Mouse (Mus musculus) olfactory bulb, adult 2 months (tissue): ENCODE measurements around the gene Chrm2. TPM values are rescaled to one million over a fixed set of nuclear protein-coding genes. Genes with fewer than 3 reads are reported as not detected.

Experiments used
- H3K27ac ChIP-seq: fragments of 200-500 bp; 2 replicates; pipeline ENCODE4 v1.5.1; 2012; ENCODE audit warnings: low read depth, low read length; ENCODE audit not compliant: insufficient read depth
- H3K4me1 ChIP-seq: fragments of 200-500 bp; 2 replicates; pipeline ENCODE4 v1.6.1; 2012; ENCODE audit warnings: low read length; ENCODE audit not compliant: control insufficient read depth, insufficient read depth
- H3K4me3 ChIP-seq: fragments of 200-500 bp; 2 replicates; pipeline ENCODE4 v1.5.1; 2012; ENCODE audit warnings: mild to moderate bottlenecking, low read depth, low read length, moderate library complexity; ENCODE audit not compliant: insufficient read depth
- CTCF ChIP-seq: fragments of 200-500 bp; IDR thresholded peaks from 2 replicates; pipeline ENCODE4 v1.5.1; 2012; ENCODE audit warnings: low read depth, mild to moderate bottlenecking, low read length, moderate library complexity; ENCODE audit not compliant: insufficient read depth
- POLR2A ChIP-seq: fragments of 200-500 bp; IDR thresholded peaks from 2 replicates; pipeline ENCODE4 v1.6.1; 2012; ENCODE audit warnings: mild to moderate bottlenecking, low read depth, low read length, moderate library complexity; ENCODE audit not compliant: insufficient read depth
- WGBS: fragments of 180-500 bp; shearing (Covaris S2); methylation state at CpG from one replicate; pipeline ENCODE4 v1.1.7; 2018; 5-methylcytosine and 5-hydroxymethylcytosine counted together
- polyA plus RNA-seq: library from polyadenylated mRNA; stranded (reverse); fragments of >200 nt; gene quantifications from 2 replicates; pipeline ENCODE4 v1.2.4, GENCODE M21; 2012; ENCODE audit warnings: low replicate concordance; ENCODE audit not compliant: missing spikeins, insufficient read depth, insufficient read length

Chrm2 gene
- polyA plus RNA-seq, 1 experiment = not detected

DNA sequence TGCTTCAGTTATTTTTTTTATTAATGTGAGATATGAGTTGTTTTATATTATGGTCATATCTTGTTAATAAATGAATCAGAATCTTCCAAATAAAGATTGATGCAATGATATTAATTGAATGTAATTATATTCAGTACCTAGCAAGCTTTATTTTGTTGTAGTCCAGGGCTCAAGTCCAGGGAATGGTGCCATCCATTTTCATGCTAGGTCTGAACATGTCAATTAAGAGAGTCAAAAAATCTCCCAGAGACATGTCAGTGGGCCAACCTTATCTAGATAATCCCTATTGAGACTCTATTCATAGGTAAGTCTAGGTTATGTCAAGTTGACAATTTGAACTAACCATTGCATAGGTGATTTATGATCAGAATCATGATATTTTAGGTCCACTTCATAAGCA is 21.1 kb downstream of the Chrm2 start:
- Histone ChIP-seq H3K27ac (no peak overlapping the region), H3K4me1 (peaks cover 2% of the 10 kb centered on the region; the same call in 1 of the 2 replicates), H3K4me3 (no peak overlapping the region)
- no peak for TF ChIP-seq CTCF
- no peak for TF ChIP-seq POLR2A

DNA sequence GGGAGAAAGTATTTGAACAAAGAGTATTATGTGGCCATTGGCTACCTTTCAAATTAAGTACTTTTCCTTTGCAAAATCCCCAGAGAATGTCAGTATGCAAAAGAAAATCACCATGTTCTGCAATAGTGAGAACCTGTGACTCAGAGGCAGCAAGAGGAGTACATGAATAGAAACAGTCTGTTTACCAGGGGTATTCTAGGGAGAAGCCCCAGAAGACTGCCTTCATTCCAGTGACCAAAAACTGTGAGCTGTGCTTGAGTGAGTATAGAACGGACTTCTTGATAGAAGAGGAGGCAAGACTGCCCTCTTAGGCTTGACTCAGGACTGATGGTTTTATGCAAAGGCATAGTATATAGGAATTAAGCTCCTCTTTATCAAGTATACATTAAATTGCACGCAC is 22.2 kb downstream of the Chrm2 start:
- Histone ChIP-seq H3K27ac (no peak overlapping the region; the same call in 1 of the 2 replicates), H3K4me3 (no peak overlapping the region), H3K4me1 (peaks cover under 1% of the 10 kb centered on the region; the same call in 1 of the 2 replicates)
- TF ChIP-seq POLR2A = no peak
- no peak for TF ChIP-seq CTCF
- WGBS = 55% methylated on average over 2 of the region's 2 CpGs

- no peaks in the 10 kb centered on the region for H3K4me1 ChIP-seq
- no peak overlapping the region for H3K4me3 ChIP-seq
- 75% methylated on average over 2 of the region's 2 CpGs for WGBS
- no peak for TF ChIP-seq CTCF
- TF ChIP-seq POLR2A = no peak
- H3K27ac ChIP-seq = no peak overlapping the region
These were observed 31.8 kb downstream of the Chrm2 start for GRCm38 (mm10) chr6:36419716-36420115.

DNA sequence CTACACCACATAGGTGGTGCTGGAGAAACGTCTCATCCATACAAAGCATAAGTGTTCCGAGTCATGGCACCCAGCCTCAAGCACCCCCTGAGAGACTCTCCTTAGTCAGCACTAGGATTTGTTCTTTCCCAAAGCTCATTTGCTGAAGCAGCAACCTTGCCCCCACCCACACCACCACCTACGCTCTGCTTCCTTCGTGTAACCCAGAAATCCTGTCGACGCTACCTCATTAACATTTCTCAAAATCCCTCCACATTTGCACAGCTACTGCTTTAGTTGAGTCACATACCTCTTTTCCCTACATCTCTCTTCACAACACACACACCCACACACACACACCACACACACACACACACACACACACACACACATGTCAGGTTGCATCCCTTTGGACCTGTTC is 50.1 kb downstream of the Chrm2 start:
- H3K27ac ChIP-seq = peak overlapping the region; percentile 33; the same call in 1 of the 2 replicates

GRCm38 (mm10) chr6:36439218-36439617 is 51.3 kb downstream of the Chrm2 start:
- WGBS = 39% methylated on average over 2 of the region's 2 CpGs
- Histone ChIP-seq H3K27ac (no peak overlapping the region), H3K4me1 (peaks cover 7% of the 10 kb centered on the region), H3K4me3 (no peak overlapping the region)
- TF ChIP-seq CTCF (no peak), POLR2A (no peak)

More for the DNA sequence above, 50.1 kb downstream of the Chrm2 start:
- WGBS = 58% methylated on average over 6 of the region's 6 CpGs
- Histone ChIP-seq H3K4me3 (no peak overlapping the region), H3K4me1 (peaks cover 7% of the 10 kb centered on the region)
- no peak for TF ChIP-seq CTCF
- no peak for TF ChIP-seq POLR2A

- Histone ChIP-seq H3K4me1 (no peaks in the 10 kb centered on the region), H3K4me3 (no peak overlapping the region), H3K27ac (no peak overlapping the region)
- no peak for TF ChIP-seq POLR2A
- TF ChIP-seq CTCF = no peak
These were observed 63.6 kb downstream of the Chrm2 start for GRCm38 (mm10) chr6:36451480-36451879.

DNA sequence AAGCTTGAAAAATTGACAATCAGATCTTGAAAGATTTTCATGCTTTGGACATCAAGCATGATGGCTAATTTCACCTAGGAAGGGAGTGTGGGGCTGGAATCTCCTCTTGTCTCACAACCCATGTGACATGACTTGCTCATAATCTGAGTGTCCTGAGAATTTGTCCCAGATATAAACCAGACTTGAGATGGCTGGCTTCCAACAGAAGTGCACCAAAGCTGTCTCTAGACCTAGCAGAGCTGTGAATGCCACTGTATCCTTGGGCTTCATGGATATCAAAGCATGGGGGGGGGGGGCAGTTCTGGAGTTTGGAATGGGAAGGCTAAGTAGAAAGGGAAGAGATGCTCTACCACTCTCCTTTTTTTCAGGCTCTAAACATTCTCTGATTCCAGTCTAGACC is 67.2 kb downstream of the Chrm2 start:
- Histone ChIP-seq H3K4me3 (no peak overlapping the region), H3K27ac (no peak overlapping the region), H3K4me1 (no peaks in the 10 kb centered on the region)
- TF ChIP-seq CTCF (no peak), POLR2A (no peak)

GRCm38 (mm10) chr6:36457015-36457414 is 69.1 kb downstream of the Chrm2 start:
- 85% methylated on average over 1 of the region's 1 CpGs for WGBS
- no peak for TF ChIP-seq CTCF
- TF ChIP-seq POLR2A = no peak
- H3K27ac ChIP-seq = no peak overlapping the region
- H3K4me3 ChIP-seq = no peak overlapping the region
- no peaks in the 10 kb centered on the region for H3K4me1 ChIP-seq

DNA sequence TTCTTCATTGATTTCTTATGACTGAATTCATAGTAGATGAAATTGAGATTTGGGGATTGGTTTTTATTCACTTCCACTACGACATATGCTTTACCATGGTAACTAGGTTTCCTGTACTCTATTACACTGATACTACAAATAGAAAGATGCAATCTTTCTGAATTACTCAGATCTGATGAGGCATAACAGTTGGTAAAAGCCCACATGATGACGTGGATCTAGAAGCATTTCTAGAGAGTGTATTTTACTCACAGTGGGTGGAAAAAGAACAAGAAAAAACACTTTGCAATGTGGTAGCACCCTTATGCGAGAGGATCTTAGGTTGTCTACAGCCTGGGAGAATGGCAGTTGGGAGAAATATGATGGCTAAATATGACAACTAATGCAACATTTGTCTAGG is 76.1 kb downstream of the Chrm2 start:
- Histone ChIP-seq H3K4me1 (no peaks in the 10 kb centered on the region), H3K4me3 (no peak overlapping the region), H3K27ac (no peak overlapping the region)
- TF ChIP-seq POLR2A = no peak
- TF ChIP-seq CTCF = no peak
- WGBS = 48% methylated on average over 3 of the region's 3 CpGs

DNA sequence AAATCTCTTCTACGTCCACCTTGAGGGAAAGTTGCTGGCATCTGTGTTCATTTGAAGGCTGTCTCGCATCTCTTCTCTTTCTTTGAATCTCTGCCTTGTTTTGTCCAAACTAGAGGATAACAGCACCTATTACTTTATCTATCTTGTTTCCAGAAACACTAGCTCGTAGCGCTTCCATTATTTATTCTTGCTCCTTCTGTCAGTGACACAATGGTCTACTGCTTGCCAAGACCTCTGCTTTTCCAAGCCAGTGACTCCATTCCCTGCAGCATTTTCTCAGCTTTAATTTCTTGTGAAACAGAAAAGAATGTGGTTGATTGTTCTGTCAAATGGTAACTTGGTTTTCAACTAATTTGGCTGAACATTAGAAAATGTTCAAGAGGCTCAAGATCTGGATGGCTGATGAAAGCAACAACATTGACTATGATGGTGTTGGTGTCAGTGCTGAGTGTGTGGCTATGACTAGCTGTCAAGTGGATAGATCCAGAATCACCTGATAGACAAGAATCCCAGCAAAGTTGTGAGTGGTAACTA is 96.3 kb downstream of the Chrm2 start:
- Histone ChIP-seq H3K27ac (no peak overlapping the region), H3K4me1 (no peaks in the 10 kb centered on the region), H3K4me3 (no peak overlapping the region)
- no peak for TF ChIP-seq CTCF
- no peak for TF ChIP-seq POLR2A
- 59% methylated on average over 4 of the region's 4 CpGs for WGBS
